Mouse (Mus musculus) midbrain, embryonic 11.5 days (tissue): ENCODE data around the gene Siglecf. TPM values are rescaled to one million over a fixed set of nuclear protein-coding genes. Genes with fewer than 3 reads are reported as not detected.

Experiments used
- ATAC-seq: fragments of 200-750 bp; cut with Nextera tagmentation; 2 replicates; pipeline ENCODE4 v1.8.0; 2017; ENCODE audit warnings: moderate TSS enrichment, moderate library complexity; ENCODE audit not compliant: low FRiP score
- DNase-seq: peaks from one replicate; pipeline ENCODE4 v3.0.0; 2015; ENCODE audit warnings: low spot score; ENCODE audit errors: missing footprints
- H3K27ac ChIP-seq: fragments of 300-500 bp; sonication (generic); 2 replicates; pipeline ENCODE4 v1.5.1; 2014; ENCODE audit warnings: low read depth, low read length
- H3K27me3 ChIP-seq: fragments of 300-500 bp; sonication (generic); 2 replicates; pipeline ENCODE4 v1.6.1; 2014; ENCODE audit warnings: mild to moderate bottlenecking, low read length, moderate library complexity, mixed read lengths; ENCODE audit not compliant: control insufficient read depth, insufficient read depth
- H3K36me3 ChIP-seq: fragments of 300-500 bp; sonication (generic); 2 replicates; pipeline ENCODE4 v1.6.1; 2014; ENCODE audit warnings: mild to moderate bottlenecking, low read length, moderate library complexity, mixed read lengths; ENCODE audit not compliant: control insufficient read depth, insufficient read depth
- H3K4me1 ChIP-seq: fragments of 300-500 bp; sonication (generic); 2 replicates; pipeline ENCODE4 v1.6.1; 2014; ENCODE audit warnings: low read length; ENCODE audit not compliant: control insufficient read depth, insufficient read depth
- H3K4me2 ChIP-seq: fragments of 300-500 bp; sonication (generic); 2 replicates; pipeline ENCODE4 v1.6.1; 2014; ENCODE audit warnings: mild to moderate bottlenecking, moderate library complexity
- H3K4me3 ChIP-seq: fragments of 300-500 bp; sonication (generic); 2 replicates; pipeline ENCODE4 v1.5.1; 2014; ENCODE audit warnings: low read depth, low read length
- H3K9ac ChIP-seq: fragments of 300-500 bp; sonication (generic); 2 replicates; pipeline ENCODE4 v1.6.1; 2014; ENCODE audit warnings: low read length
- H3K9me3 ChIP-seq: fragments of 300-500 bp; sonication (generic); 2 replicates; pipeline ENCODE4 v1.6.1; 2016; ENCODE audit warnings: low read length; ENCODE audit not compliant: control insufficient read depth
- WGBS: fragments of 180-500 bp; shearing (Covaris S2); extraction: QIAGEN DNeasy Blood & Tissue Kit; methylation state at CpG from one replicate; pipeline ENCODE4 v1.1.7; 2014; 5-methylcytosine and 5-hydroxymethylcytosine counted together
- polyA plus RNA-seq: library from polyadenylated mRNA; unstranded; fragments of >200 nt; fragmentation: Nextera tagmentation; extraction: Ambion mirVana; gene quantifications from 2 replicates; pipeline ENCODE4 v1.2.1, GENCODE M21; 2014

Siglecf gene
- polyA plus RNA-seq, result 0.23 and 0.55 TPM in 2 replicates

GRCm38 (mm10) chr7:43351154-43351553, at the start of gene Siglecf:
Gene Siglecf (plus strand): TSS chr7:43351341.
- 79% methylated on average over 3 of the region's 3 CpGs for WGBS
- ATAC-seq, result no peak

GRCm38 (mm10) chr7:43305235-43305634, 45.9 kb upstream of the Siglecf start:
- Histone ChIP-seq H3K4me3 (no peak overlapping the region), H3K9me3 (no peaks in the 10 kb centered on the region), H3K9ac (no peak overlapping the region), H3K27me3 (no peaks in the 10 kb centered on the region), H3K27ac (no peak overlapping the region), H3K4me1 (no peaks in the 10 kb centered on the region), H3K4me2 (no peak overlapping the region), H3K36me3 (peaks cover 4% of the 10 kb centered on the region)
- 87% methylated on average over 3 of the region's 3 CpGs for WGBS
- ATAC-seq (no peak), DNase-seq (no peak)

More at GRCm38 (mm10) chr7:43351154-43351553, at the start of gene Siglecf:
- H3K36me3 ChIP-seq, result no peaks in the 10 kb centered on the region
- no peaks in the 10 kb centered on the region for H3K27me3 ChIP-seq
- no peak within 1 kb of the TSS for H3K9ac ChIP-seq
- no peak within 1 kb of the TSS for H3K4me2 ChIP-seq
- H3K9me3 ChIP-seq, result no peaks in the 10 kb centered on the region
- H3K4me1 ChIP-seq, result peaks cover 4% of the 10 kb centered on the region; the same call in 1 of the 2 replicates
- DNase-seq, result no peak
- no peak within 1 kb of the TSS for H3K27ac ChIP-seq
- H3K4me3 ChIP-seq, result no peak within 1 kb of the TSS

GRCm38 (mm10) chr7:43309069-43309468, 42.1 kb upstream of the Siglecf start:
- no peaks in the 10 kb centered on the region; the same call in 1 of the 2 replicates for H3K36me3 ChIP-seq
- 87% methylated on average over 2 of the region's 2 CpGs for WGBS

GRCm38 (mm10) chr7:43311632-43312031, 39.5 kb upstream of the Siglecf start:
- Histone ChIP-seq H3K27me3 (no peaks in the 10 kb centered on the region), H3K4me1 (peaks cover 8% of the 10 kb centered on the region), H3K4me2 (no peak overlapping the region; the same call in 1 of the 2 replicates), H3K9ac (no peak overlapping the region), H3K4me3 (no peak overlapping the region), H3K27ac (no peak overlapping the region), H3K9me3 (no peaks in the 10 kb centered on the region), H3K36me3 (no peaks in the 10 kb centered on the region; the same call in 1 of the 2 replicates)
- 87% methylated on average over 6 of the region's 6 CpGs for WGBS
- no peak for ATAC-seq
- DNase-seq, result no peak

More at GRCm38 (mm10) chr7:43309069-43309468, 42.1 kb upstream of the Siglecf start:
- Histone ChIP-seq H3K27ac (no peak overlapping the region), H3K4me3 (no peak overlapping the region), H3K9me3 (no peaks in the 10 kb centered on the region), H3K4me2 (no peak overlapping the region), H3K4me1 (peaks cover 8% of the 10 kb centered on the region), H3K27me3 (no peaks in the 10 kb centered on the region), H3K9ac (no peak overlapping the region)
- no peak for ATAC-seq
- no peak for DNase-seq

GRCm38 (mm10) chr7:43312386-43313012, 38.6 kb upstream of the Siglecf start:
- no peak for DNase-seq
- Histone ChIP-seq H3K4me2 (peak overlapping the region; percentile 74), H3K9ac (peak overlapping the region; percentile 78), H3K4me3 (peak overlapping the region; percentile 76), H3K9me3 (no peaks in the 10 kb centered on the region), H3K27ac (peak overlapping the region; percentile 50; the same call in 1 of the 2 replicates), H3K27me3 (no peaks in the 10 kb centered on the region), H3K36me3 (no peaks in the 10 kb centered on the region; the same call in 1 of the 2 replicates), H3K4me1 (peaks cover 8% of the 10 kb centered on the region)
- 1% methylated on average over 32 of the region's 32 CpGs for WGBS
- ATAC-seq, result peak; percentile 80

GRCm38 (mm10) chr7:43313013-43313428, 38.1 kb upstream of the Siglecf start, which contains the start of gene Zfp715:
Gene Zfp715 (minus strand): TSS chr7:43313294.
- peaks cover 8% of the 10 kb centered on the region for H3K4me1 ChIP-seq
- no peaks in the 10 kb centered on the region; the same call in 1 of the 2 replicates for H3K36me3 ChIP-seq
- H3K9ac ChIP-seq, result peak within 1 kb of the TSS; percentile 78
- H3K4me3 ChIP-seq, result peak within 1 kb of the TSS; percentile 76
- peak within 1 kb of the TSS; percentile 50; the same call in 1 of the 2 replicates for H3K27ac ChIP-seq
- no peaks in the 10 kb centered on the region for H3K9me3 ChIP-seq
- peak within 1 kb of the TSS; percentile 74 for H3K4me2 ChIP-seq
- DNase-seq (peak; percentile 98), ATAC-seq (peak; percentile 95)
- H3K27me3 ChIP-seq, result no peaks in the 10 kb centered on the region
- under 1% methylated on average over 33 of the region's 33 CpGs for WGBS

GRCm38 (mm10) chr7:43326223-43326780, 24.8 kb upstream of the Siglecf start:
- no peak for ATAC-seq
- H3K4me2 ChIP-seq, result no peak overlapping the region
- 55% methylated on average over 10 of the region's 10 CpGs for WGBS
- H3K36me3 ChIP-seq, result no peaks in the 10 kb centered on the region
- no peak overlapping the region for H3K4me3 ChIP-seq
- H3K9ac ChIP-seq, result no peak overlapping the region
- H3K27me3 ChIP-seq, result no peaks in the 10 kb centered on the region
- H3K4me1 ChIP-seq, result no peaks in the 10 kb centered on the region
- no peaks in the 10 kb centered on the region for H3K9me3 ChIP-seq
- H3K27ac ChIP-seq, result no peak overlapping the region
- DNase-seq, result no peak

GRCm38 (mm10) chr7:43328101-43328500, 23.0 kb upstream of the Siglecf start:
- Histone ChIP-seq H3K36me3 (no peaks in the 10 kb centered on the region), H3K9ac (no peak overlapping the region), H3K4me3 (no peak overlapping the region), H3K9me3 (no peaks in the 10 kb centered on the region), H3K27ac (no peak overlapping the region), H3K27me3 (no peaks in the 10 kb centered on the region), H3K4me1 (no peaks in the 10 kb centered on the region), H3K4me2 (no peak overlapping the region)
- WGBS, result 71% methylated on average over 4 of the region's 4 CpGs
- no peak for ATAC-seq
- no peak for DNase-seq

GRCm38 (mm10) chr7:43333203-43333602, 17.9 kb upstream of the Siglecf start:
- H3K27me3 ChIP-seq, result no peaks in the 10 kb centered on the region
- H3K27ac ChIP-seq, result no peak overlapping the region
- 53% methylated on average over 5 of the region's 7 CpGs for WGBS
- H3K4me2 ChIP-seq, result no peak overlapping the region
- no peaks in the 10 kb centered on the region for H3K36me3 ChIP-seq
- H3K4me3 ChIP-seq, result no peak overlapping the region
- H3K4me1 ChIP-seq, result no peaks in the 10 kb centered on the region
- no peak overlapping the region for H3K9ac ChIP-seq
- H3K9me3 ChIP-seq, result no peaks in the 10 kb centered on the region
- no peak for ATAC-seq
- DNase-seq, result no peak
